Mouse (Mus musculus): ENCODE data around the gene Trim8. TPM values are rescaled to one million over a fixed set of nuclear protein-coding genes. Genes with fewer than 3 reads are reported as not detected.

Trim8 gene
- total and polyA plus RNA-seq, 3 experiments, result 4.4 to 24.9 (median 12.0) TPM

DNA sequence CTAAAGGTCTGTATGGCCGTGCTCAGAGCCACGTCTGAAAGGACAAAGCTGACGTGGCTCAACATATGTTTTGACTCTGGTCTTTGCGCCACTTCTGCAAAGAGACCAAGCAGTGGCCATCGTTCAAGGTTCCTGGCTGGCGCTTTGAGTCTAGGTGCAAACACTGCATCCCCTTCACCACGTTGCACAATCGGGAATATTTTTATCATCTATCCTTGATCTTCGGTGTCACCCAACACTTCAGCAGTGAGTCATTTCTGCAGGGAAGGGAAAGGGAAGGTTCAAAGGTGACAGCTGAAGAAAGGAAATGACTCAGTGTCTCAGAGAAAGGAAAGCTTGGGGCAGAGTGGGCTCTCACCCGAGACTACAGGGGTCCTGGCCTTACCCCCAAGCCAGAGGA, 42.2 kb upstream of the Trim8 start:
- no peaks in the 10 kb centered on the region for H3K79me2 ChIP-seq (replicated peaks; ENCODE audit: control insufficient read depth, extremely low read depth, insufficient read depth, poor library complexity, severe bottlenecking)
- no peak for DNase-seq (ENCODE audit: extremely low read depth)
- in situ Hi-C loops (cut with MboI; ENCODE audit: low pct_ligation_motif_present, low pct_unique_long_range_greater_than_20kb, low sequenced_read_pairs), result no loop called here
- peaks cover 21 to 86% of the 10 kb centered on the region in 2 experiments for H3K36me3 ChIP-seq (replicated peaks in 1 of 2; ENCODE audit: control insufficient read depth in 1 of 2, insufficient read depth in 1 of 2, low read length in 1 of 2)
- H3K4me3 ChIP-seq (replicated peaks in 1 of 3; ENCODE audit: low read depth in 2 of 3, low read length in 2 of 3, poor library complexity in 1 of 3), result no peak overlapping the region
- H3K9ac ChIP-seq (ENCODE audit: insufficient read depth, low read depth), result no peak overlapping the region
- dilution Hi-C loops (cut with MboI; ENCODE audit: extremely low pct_ligation_motif_present, extremely low pct_unique_long_range_greater_than_20kb, low sequenced_read_pairs), result no loop called here
- H3K4me1 ChIP-seq (ENCODE audit: control insufficient read depth in 1 of 2, insufficient read depth in 2 of 2), result peaks cover 8 to 31% of the 10 kb centered on the region in 2 experiments; a peak in 3 of 4 replicates
- H3K27ac ChIP-seq (ENCODE audit: insufficient read depth, low read depth), result no peak overlapping the region
- peaks cover 4% of the 10 kb centered on the region for H3K9me3 ChIP-seq (replicated peaks; ENCODE audit: low read length)
- H3K4me2 ChIP-seq (ENCODE audit: insufficient read depth, low read depth, poor library complexity, severe bottlenecking), result no peak overlapping the region
- no peaks in the 10 kb centered on the region for H3K27me3 ChIP-seq (replicated peaks)
- TF ChIP-seq JUN (IDR thresholded peaks at IDR 0.05; ENCODE audit: insufficient read depth, low read depth, low read length), result no peak
- no peak for TF ChIP-seq CTCF (conservative IDR thresholded peaks at IDR 0.05 in 1 of 2, IDR thresholded peaks at IDR 0.05 in 1 of 2; ENCODE audit: low read depth in 2 of 2, low read length in 2 of 2)
- no peak for TF ChIP-seq POLR2A (IDR thresholded peaks at IDR 0.05; ENCODE audit: low read depth, low read length)

DNA sequence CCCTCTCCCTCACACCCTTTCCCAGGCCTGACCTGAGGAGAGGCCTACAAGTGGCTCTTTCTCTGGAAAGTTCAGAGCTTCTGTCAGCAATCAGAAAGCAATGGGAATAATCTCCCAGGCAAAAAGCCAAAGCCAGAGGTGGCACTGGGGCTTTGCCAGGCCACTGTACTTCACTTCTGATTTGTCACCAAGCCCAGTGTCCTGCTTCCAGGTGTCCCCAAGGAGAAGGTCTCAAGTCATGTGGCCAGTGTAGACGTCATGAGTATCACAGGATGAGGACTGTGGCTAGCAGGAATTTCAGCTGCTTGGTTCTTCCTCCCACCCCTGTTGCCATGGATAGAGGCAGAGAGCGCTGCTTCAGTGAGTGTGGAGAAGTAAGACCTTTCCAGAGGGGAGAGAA, 41.6 kb upstream of the Trim8 start:
- H3K9ac ChIP-seq (ENCODE audit: insufficient read depth, low read depth), result no peak overlapping the region
- dilution Hi-C loops (cut with MboI; ENCODE audit: extremely low pct_ligation_motif_present, extremely low pct_unique_long_range_greater_than_20kb, low sequenced_read_pairs) (no loop called here), in situ Hi-C loops (cut with MboI; ENCODE audit: low pct_ligation_motif_present, low pct_unique_long_range_greater_than_20kb, low sequenced_read_pairs) (no loop called here)
- no peaks in the 10 kb centered on the region for H3K79me2 ChIP-seq (replicated peaks; ENCODE audit: control insufficient read depth, extremely low read depth, insufficient read depth, poor library complexity, severe bottlenecking)
- H3K9me3 ChIP-seq (replicated peaks; ENCODE audit: low read length), result peaks cover 4% of the 10 kb centered on the region
- DNase-seq (ENCODE audit: extremely low read depth), result no peak
- peaks cover 15 to 79% of the 10 kb centered on the region in 2 experiments for H3K36me3 ChIP-seq (replicated peaks in 1 of 2; ENCODE audit: control insufficient read depth in 1 of 2, insufficient read depth in 1 of 2, low read length in 1 of 2)
- H3K27ac ChIP-seq (ENCODE audit: insufficient read depth, low read depth), result no peak overlapping the region
- peaks cover 8 to 35% of the 10 kb centered on the region in 2 experiments; a peak in 3 of 4 replicates for H3K4me1 ChIP-seq (ENCODE audit: control insufficient read depth in 1 of 2, insufficient read depth in 2 of 2)
- H3K4me2 ChIP-seq (ENCODE audit: insufficient read depth, low read depth, poor library complexity, severe bottlenecking), result no peak overlapping the region
- no peak overlapping the region for H3K4me3 ChIP-seq (replicated peaks in 1 of 3; ENCODE audit: low read depth in 2 of 3, low read length in 2 of 3, poor library complexity in 1 of 3)
- H3K27me3 ChIP-seq (replicated peaks), result no peaks in the 10 kb centered on the region
- TF ChIP-seq GABPA (IDR thresholded peaks at IDR 0.05; ENCODE audit: insufficient replicate concordance, low read depth, low read length) (no peak), EP300 (IDR thresholded peaks at IDR 0.05; ENCODE audit: low read length) (no peak), ZMIZ1 (IDR thresholded peaks at IDR 0.05; ENCODE audit: low read depth, low read length) (no peak), PAX5 (IDR thresholded peaks at IDR 0.05; ENCODE audit: low read length) (no peak), CHD1 (IDR thresholded peaks at IDR 0.05; ENCODE audit: low read depth, low read length) (no peak)

DNA sequence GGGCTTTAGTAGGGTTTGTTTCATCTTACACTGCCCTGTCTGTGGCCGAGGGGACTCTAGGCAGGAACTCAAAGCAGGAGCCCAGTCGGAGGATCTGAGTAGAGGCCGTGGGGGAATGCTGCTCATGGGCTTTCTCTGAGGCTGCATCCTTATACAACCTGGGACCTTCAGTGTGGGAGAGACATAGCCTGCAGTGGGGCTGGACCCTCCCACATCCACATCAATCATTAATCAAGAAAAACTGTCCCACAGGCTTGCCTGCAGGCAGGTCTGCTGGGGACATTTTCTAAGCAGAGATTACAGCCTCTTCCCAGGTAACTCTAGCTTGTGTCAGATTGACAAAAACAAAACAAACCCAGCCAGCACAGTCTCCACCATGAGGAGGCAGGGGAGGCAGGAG, 38.9 kb upstream of the Trim8 start:
- H3K79me2 ChIP-seq (replicated peaks; ENCODE audit: control insufficient read depth, extremely low read depth, insufficient read depth, poor library complexity, severe bottlenecking), result no peaks in the 10 kb centered on the region
- dilution Hi-C loops (cut with MboI; ENCODE audit: extremely low pct_ligation_motif_present, extremely low pct_unique_long_range_greater_than_20kb, low sequenced_read_pairs), result no loop called here
- peaks cover 21 to 42% of the 10 kb centered on the region in 2 experiments for H3K4me1 ChIP-seq (ENCODE audit: control insufficient read depth in 1 of 2, insufficient read depth in 2 of 2)
- H3K4me3 ChIP-seq (replicated peaks in 1 of 3; ENCODE audit: low read depth in 2 of 3, low read length in 2 of 3, poor library complexity in 1 of 3), result no peak overlapping the region
- H3K27ac ChIP-seq (ENCODE audit: insufficient read depth, low read depth), result no peak overlapping the region
- no peak overlapping the region for H3K9ac ChIP-seq (ENCODE audit: insufficient read depth, low read depth)
- H3K36me3 ChIP-seq (replicated peaks in 1 of 2; ENCODE audit: control insufficient read depth in 1 of 2, insufficient read depth in 1 of 2, low read length in 1 of 2), result peaks cover 7 to 54% of the 10 kb centered on the region in 2 experiments
- TF ChIP-seq PAX5 (IDR thresholded peaks at IDR 0.05; ENCODE audit: low read length), result no peak
- no peak for TF ChIP-seq ZC3H11A (IDR thresholded peaks at IDR 0.05; ENCODE audit: low read depth, low read length)
- TF ChIP-seq RAD21 (IDR thresholded peaks at IDR 0.05; ENCODE audit: low read depth, low read length), result no peak
- no peak for TF ChIP-seq MYC (IDR thresholded peaks at IDR 0.05; ENCODE audit: low read depth, low read length)
- TF ChIP-seq ZMIZ1 (IDR thresholded peaks at IDR 0.05; ENCODE audit: low read depth, low read length), result no peak
- TF ChIP-seq USF1 (IDR thresholded peaks at IDR 0.05; ENCODE audit: low read depth, low read length), result no peak
- TF ChIP-seq RCOR1 (conservative IDR thresholded peaks at IDR 0.05; ENCODE audit: low read depth, low read length), result no peak
- no peak for TF ChIP-seq IRF4 (IDR thresholded peaks at IDR 0.05; ENCODE audit: low read depth, low read length)
- no peak for TF ChIP-seq TBP (conservative IDR thresholded peaks at IDR 0.05; ENCODE audit: low read depth, low read length)
- TF ChIP-seq MAX (IDR thresholded peaks at IDR 0.05; ENCODE audit: low read length), result no peak
- H3K27me3 ChIP-seq (replicated peaks), result no peaks in the 10 kb centered on the region
- H3K9me3 ChIP-seq (replicated peaks; ENCODE audit: low read length), result peaks cover 4% of the 10 kb centered on the region
- H3K4me2 ChIP-seq (ENCODE audit: insufficient read depth, low read depth, poor library complexity, severe bottlenecking), result no peak overlapping the region
- in situ Hi-C loops (cut with MboI; ENCODE audit: low pct_ligation_motif_present, low pct_unique_long_range_greater_than_20kb, low sequenced_read_pairs), result no loop called here
- DNase-seq (ENCODE audit: extremely low read depth), result no peak
